Mouse (Mus musculus) limb, embryonic 11.5 days (tissue): ENCODE measurements around the gene Ctdsp2. TPM values are rescaled to one million over a fixed set of nuclear protein-coding genes. Genes with fewer than 3 reads are reported as not detected.
A peak's percentile ranks its signal among the peaks of the same experiment; 100 is the strongest.

ENCODE experiments used
- ATAC-seq: fragments of 200-750 bp; cut with Nextera tagmentation; 2 replicates; pipeline ENCODE4 v1.8.0; 2017; ENCODE audit warnings: low read depth; ENCODE audit not compliant: insufficient number of reproducible peaks, low FRiP score, low TSS enrichment
- DNase-seq: peaks from one replicate; pipeline ENCODE4 v3.0.0-alpha.2; 2015; ENCODE audit warnings: low spot score
- H3K27ac ChIP-seq: fragments of 300-500 bp; sonication (generic); replicated peaks from 2 replicates; pipeline ENCODE4 v1.5.1; 2014; ENCODE audit warnings: low read depth, mild to moderate bottlenecking, low read length
- H3K27me3 ChIP-seq: fragments of 300-500 bp; sonication (generic); 2 replicates; pipeline ENCODE4 v1.6.1; 2014; ENCODE audit warnings: mild to moderate bottlenecking, low read length, mixed read lengths; ENCODE audit not compliant: control insufficient read depth, insufficient read depth
- H3K36me3 ChIP-seq: fragments of 300-500 bp; sonication (generic); 2 replicates; pipeline ENCODE4 v1.6.1; 2014; ENCODE audit warnings: mild to moderate bottlenecking, low read length, moderate library complexity, mixed read lengths; ENCODE audit not compliant: control insufficient read depth, insufficient read depth
- H3K4me1 ChIP-seq: fragments of 300-500 bp; sonication (generic); 2 replicates; pipeline ENCODE4 v1.6.1; 2014; ENCODE audit warnings: low read length, mixed read lengths; ENCODE audit not compliant: control insufficient read depth, insufficient read depth
- H3K4me2 ChIP-seq: fragments of 300-500 bp; sonication (generic); 2 replicates; pipeline ENCODE4 v1.6.1; 2014; ENCODE audit warnings: low read depth, mild to moderate bottlenecking, moderate library complexity; ENCODE audit not compliant: severe bottlenecking
- H3K4me3 ChIP-seq: fragments of 300-500 bp; sonication (generic); 2 replicates; pipeline ENCODE4 v1.5.1; 2014; ENCODE audit warnings: low read depth, low read length
- H3K9ac ChIP-seq: fragments of 300-500 bp; sonication (generic); 2 replicates; pipeline ENCODE4 v1.6.1; 2014; ENCODE audit warnings: mild to moderate bottlenecking, low read length
- H3K9me3 ChIP-seq: fragments of 300-500 bp; sonication (generic); 2 replicates; pipeline ENCODE4 v1.6.1; 2016; ENCODE audit warnings: low read length; ENCODE audit not compliant: control insufficient read depth
- WGBS: fragments of 180-500 bp; shearing (Covaris S2); extraction: QIAGEN DNeasy Blood & Tissue Kit; methylation state at CpG from one replicate; pipeline ENCODE4 v1.1.7; 2014; 5-methylcytosine and 5-hydroxymethylcytosine counted together
- polyA plus RNA-seq: library from polyadenylated mRNA; unstranded; fragments of >200 nt; fragmentation: Nextera tagmentation; extraction: Ambion mirVana; gene quantifications from 2 replicates; pipeline ENCODE4 v1.2.1, GENCODE M21; 2014

Gene Ctdsp2
- polyA plus RNA-seq, 1 experiment from 2014 or later = 77.3 TPM

DNA sequence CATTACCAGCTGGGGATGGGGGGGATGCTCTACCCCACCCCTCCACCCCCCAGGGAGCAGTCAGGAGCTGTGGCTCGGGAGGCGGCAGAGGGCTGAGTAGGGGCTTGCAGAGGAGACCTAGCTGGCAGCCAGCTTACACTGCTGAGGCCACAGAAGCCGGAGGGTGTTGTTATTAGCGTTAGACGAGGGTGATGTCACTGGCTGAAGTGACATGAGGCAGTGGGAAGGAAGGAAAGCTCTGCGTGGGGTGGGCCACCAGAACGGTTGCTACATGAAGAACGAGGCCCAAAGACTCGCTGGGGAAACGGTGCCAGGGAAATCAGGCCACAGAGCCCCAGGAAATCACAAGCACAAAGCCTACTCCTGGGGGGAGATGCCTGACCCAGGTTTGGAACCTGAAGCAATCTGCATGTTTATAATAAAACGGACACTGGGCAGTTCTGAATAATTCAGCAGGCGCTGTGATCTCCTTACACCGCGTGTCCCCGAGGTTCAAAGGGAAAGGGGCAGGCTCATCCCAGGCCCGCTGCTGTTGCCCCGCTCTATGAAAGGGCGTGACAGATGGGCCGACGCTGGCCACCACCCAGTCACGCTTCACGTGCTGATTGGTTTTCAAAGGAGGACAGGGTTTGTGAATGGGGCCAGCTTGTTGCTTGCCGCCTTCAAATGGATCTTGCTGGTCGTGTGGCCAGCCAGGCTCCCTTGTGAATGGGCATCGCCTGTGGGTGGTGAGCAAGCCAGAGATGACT is 21.0 kb upstream of the Ctdsp2 start:
- peak overlapping the region; percentile 37; the same call in 1 of the 2 replicates for H3K9ac ChIP-seq
- H3K36me3 ChIP-seq = no peaks in the 10 kb centered on the region
- 4% methylated on average over 25 of the region's 25 CpGs for WGBS
- H3K9me3 ChIP-seq = no peaks in the 10 kb centered on the region
- ATAC-seq (peak; percentile 58; the same call in 1 of the 2 replicates), DNase-seq (peak; percentile 69)
- no peaks in the 10 kb centered on the region for H3K27me3 ChIP-seq
- peaks cover 13% of the 10 kb centered on the region for H3K4me1 ChIP-seq
- no peak overlapping the region; the same call in 1 of the 2 replicates for H3K4me3 ChIP-seq
- H3K27ac ChIP-seq = no peak overlapping the region
- H3K4me2 ChIP-seq = peak overlapping the region; percentile 18

DNA sequence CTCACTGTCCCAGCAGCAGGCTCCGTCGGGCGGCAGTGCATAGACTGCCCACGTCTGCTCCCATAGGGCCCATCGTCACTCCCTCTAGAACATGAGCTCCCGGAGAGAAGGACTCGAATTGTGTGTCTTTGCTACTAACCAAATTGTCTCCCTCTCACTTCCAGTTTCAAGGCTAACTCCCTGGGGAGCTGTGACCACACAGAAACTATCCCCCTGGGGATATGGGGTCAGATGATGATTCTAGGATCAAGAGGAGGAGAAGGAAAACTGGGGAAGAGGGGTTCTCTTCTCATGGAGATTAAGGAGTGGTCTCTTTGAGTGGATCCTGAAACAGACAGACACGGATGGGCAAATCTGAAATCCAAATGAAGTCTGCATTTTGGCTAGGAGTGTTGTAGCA is 18.0 kb upstream of the Ctdsp2 start:
- no peaks in the 10 kb centered on the region for H3K36me3 ChIP-seq
- no peak overlapping the region for H3K9ac ChIP-seq
- no peaks in the 10 kb centered on the region for H3K27me3 ChIP-seq
- H3K9me3 ChIP-seq = no peaks in the 10 kb centered on the region
- 84% methylated on average over 8 of the region's 8 CpGs for WGBS
- ATAC-seq = no peak
- DNase-seq = no peak
- no peak overlapping the region for H3K27ac ChIP-seq
- H3K4me2 ChIP-seq = no peak overlapping the region
- no peak overlapping the region for H3K4me3 ChIP-seq
- H3K4me1 ChIP-seq = peaks cover 13% of the 10 kb centered on the region

DNA sequence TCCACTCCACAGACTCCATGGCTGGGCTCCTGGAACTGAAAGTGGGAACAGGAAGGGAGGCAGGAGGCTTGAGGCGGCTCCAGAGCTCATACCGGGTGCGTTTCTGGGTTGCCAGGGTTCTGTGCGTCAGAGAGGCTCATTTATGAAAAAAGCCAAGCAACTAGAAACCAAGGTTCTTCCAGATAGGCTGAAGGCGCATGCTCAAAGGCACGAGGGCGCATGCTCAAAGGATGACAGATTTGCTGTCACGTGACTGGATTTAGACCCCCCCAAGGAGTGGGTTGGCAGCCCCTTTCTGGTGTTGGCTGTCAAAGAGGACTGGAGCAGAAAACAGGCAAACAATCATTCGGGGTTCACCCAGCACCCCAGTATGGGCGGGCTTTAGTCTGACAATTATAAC is 16.8 kb upstream of the Ctdsp2 start:
- Histone ChIP-seq H3K9ac (no peak overlapping the region), H3K36me3 (no peaks in the 10 kb centered on the region), H3K9me3 (no peaks in the 10 kb centered on the region), H3K4me1 (peaks cover 13% of the 10 kb centered on the region), H3K4me3 (no peak overlapping the region), H3K27ac (0 out of 2 replicates have a peak overlapping the region, but pooled peaks have one; percentile 18), H3K27me3 (no peaks in the 10 kb centered on the region), H3K4me2 (no peak overlapping the region)
- WGBS = 83% methylated on average over 10 of the region's 10 CpGs
- DNase-seq = no peak
- ATAC-seq = no peak; the same call in 1 of the 2 replicates

DNA sequence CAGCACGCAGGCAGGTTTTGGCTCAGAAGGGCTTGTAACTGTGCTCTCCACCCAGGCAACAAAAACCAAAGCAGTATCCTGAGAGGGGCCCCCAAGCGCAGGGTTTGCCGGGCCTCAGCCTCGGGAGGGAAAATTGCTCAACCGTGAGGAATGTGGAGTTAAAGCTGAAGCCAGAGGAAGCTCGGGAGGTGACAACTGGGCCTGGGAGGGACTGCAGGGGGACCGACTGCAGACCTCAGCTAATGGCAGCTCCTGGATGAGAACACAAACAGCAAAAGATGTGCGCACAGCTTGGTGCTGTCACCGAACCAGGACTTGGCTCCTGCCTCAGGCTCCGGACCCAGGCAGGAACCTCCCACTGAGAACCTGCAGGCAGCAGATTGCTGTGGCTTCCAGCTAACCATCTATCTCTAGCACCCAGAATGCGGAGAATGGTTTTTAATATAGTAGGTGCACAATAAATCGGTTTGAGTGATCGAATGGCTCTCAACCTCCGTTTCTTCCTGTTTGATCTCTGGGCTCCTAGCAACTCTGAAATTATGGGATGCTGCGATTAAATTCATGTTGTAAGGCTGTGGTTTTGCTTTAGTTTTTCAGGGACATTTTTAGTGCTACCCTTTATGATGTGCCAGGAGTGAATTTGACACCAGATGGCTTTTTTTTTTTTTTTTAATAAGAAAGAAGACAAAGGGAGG is 16.1 kb upstream of the Ctdsp2 start:
- H3K4me1 ChIP-seq = peaks cover 9% of the 10 kb centered on the region
- 0 out of 2 replicates have a peak overlapping the region, but pooled peaks have one; percentile 12 for H3K9ac ChIP-seq
- H3K27ac ChIP-seq = no peak overlapping the region; the same call in 1 of the 2 replicates
- WGBS = 28% methylated on average over 15 of the region's 15 CpGs
- no peak overlapping the region for H3K4me3 ChIP-seq
- peak; percentile 69 for DNase-seq
- H3K36me3 ChIP-seq = no peaks in the 10 kb centered on the region
- no peak overlapping the region for H3K4me2 ChIP-seq
- H3K27me3 ChIP-seq = no peaks in the 10 kb centered on the region
- ATAC-seq = peak; percentile 36; the same call in 1 of the 2 replicates
- no peaks in the 10 kb centered on the region for H3K9me3 ChIP-seq

DNA sequence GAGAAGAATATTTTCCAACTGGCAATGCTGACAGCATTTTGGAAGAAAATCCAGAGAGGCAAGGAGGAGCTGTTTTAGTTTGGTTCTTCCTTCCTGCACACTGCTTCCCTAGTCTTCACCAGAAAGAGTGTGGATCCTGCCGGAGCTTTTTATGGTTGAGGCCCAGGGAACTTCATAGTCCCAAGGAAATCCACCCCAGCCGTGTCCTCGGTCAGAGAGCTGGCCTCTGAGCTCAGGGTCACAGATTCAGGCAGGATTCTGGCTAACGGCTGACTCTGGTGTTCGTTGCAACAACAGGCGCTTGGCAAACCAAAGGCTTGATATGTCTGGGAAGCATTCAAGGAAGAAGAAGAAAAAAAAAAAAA is 15.6 kb upstream of the Ctdsp2 start:
- 20% methylated on average over 6 of the region's 6 CpGs for WGBS
- H3K9ac ChIP-seq = no peak overlapping the region
- no peaks in the 10 kb centered on the region for H3K9me3 ChIP-seq
- H3K27me3 ChIP-seq = no peaks in the 10 kb centered on the region
- no peak for DNase-seq
- peaks cover 6% of the 10 kb centered on the region for H3K4me1 ChIP-seq
- H3K27ac ChIP-seq = peak overlapping the region; percentile 51; the same call in 1 of the 2 replicates
- no peak overlapping the region for H3K4me2 ChIP-seq
- no peak for ATAC-seq
- H3K36me3 ChIP-seq = no peaks in the 10 kb centered on the region
- H3K4me3 ChIP-seq = no peak overlapping the region

DNA sequence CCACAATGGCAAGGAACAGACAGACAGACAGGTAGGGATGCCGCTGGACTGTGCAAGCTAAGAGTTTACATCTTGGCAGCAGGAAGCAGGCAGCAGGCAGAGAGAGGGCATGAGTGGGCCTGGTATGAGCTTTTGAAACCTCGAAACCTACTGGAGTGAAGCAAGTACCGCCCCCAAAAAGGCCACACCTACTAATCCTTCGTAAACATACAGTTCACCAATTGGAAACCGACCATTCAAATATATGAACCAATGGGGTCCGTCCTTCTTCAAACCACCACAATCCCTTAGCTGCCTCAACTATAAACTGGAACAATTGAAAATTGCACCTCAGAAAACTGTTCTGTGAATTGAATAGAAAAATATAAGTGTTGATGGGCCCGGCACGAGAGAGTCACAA is 14.7 kb upstream of the Ctdsp2 start:
- Histone ChIP-seq H3K36me3 (no peaks in the 10 kb centered on the region), H3K4me1 (peaks cover 6% of the 10 kb centered on the region), H3K27me3 (no peaks in the 10 kb centered on the region), H3K9ac (no peak overlapping the region), H3K27ac (no peak overlapping the region), H3K9me3 (no peaks in the 10 kb centered on the region), H3K4me2 (no peak overlapping the region), H3K4me3 (no peak overlapping the region)
- 87% methylated on average over 8 of the region's 8 CpGs for WGBS
- DNase-seq (no peak), ATAC-seq (no peak)

DNA sequence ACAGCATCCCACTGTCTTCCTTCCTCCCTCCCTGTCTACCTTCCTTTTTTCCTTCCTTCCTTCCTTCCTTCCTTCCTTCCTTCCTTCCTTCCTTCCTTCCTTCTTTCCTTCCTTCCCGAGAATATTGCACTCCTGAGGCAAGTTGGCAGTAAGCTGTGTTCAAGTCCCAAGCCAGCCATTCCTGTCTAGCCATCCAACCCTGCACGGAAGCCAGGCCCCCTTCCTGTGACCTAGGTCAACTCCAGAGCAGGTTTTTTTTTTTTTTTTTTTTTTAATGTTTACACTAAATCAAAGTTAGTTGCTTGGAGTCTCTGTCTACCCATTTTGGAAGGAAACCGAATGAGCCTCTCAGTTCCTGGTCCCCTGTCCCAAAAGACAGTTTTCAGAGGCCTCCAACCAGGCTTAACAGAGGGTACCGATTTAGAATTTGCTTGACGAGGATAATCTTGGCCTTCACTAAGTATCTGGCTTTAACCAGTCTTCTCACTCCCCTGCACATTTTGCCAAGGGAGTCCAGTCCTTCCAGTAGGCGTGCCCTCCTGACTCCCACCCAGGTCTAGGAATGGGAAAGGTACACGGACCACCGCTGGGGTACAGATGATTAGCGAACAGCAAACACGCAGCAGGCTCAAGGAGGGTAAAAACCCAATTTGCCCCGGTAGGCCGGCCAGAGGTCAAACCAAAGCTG is 7.0 kb upstream of the Ctdsp2 start:
- peak overlapping the region; percentile 1; the same call in 1 of the 2 replicates for H3K4me3 ChIP-seq
- no peaks in the 10 kb centered on the region for H3K36me3 ChIP-seq
- H3K27ac ChIP-seq = peak overlapping the region; percentile 66
- peak; percentile 32 for DNase-seq
- peak overlapping the region; percentile 33 for H3K4me2 ChIP-seq
- WGBS = 3% methylated on average over 12 of the region's 12 CpGs
- H3K9me3 ChIP-seq = no peaks in the 10 kb centered on the region
- no peaks in the 10 kb centered on the region for H3K27me3 ChIP-seq
- H3K9ac ChIP-seq = no peak overlapping the region
- ATAC-seq = peak; percentile 46
- H3K4me1 ChIP-seq = peaks cover 21% of the 10 kb centered on the region

DNA sequence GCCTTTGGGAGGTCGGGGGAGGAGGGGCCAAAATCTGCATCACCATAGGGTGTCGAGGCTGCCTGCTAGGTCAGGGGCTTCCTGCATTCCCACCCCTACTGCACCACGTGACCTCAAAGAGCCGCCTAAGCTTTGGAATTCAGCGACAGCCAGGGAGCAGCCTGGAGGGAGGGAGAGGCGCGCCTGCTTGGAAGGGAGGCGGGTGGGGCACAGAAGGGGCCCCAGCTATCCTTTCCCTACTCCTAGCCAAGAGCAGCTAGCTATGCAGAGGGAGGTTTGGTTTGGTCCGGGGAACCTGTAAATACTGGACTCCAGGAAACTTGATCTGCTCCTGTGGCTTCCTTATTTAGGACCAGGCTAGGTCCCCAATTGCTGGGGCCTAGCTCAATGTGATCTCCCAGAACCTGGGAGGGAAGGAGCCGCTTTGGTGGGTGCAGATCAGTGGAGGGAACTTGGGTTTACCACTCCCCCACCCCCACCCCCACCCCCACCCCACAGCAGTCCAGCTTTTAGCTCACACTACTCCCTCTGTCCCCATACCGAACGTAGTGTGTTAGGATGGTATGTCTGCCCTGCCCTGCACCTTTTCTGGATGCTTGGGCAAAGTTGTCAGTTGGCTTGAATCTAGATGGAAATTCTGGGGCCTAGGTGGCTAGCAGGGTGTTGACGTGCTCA is 6.3 kb upstream of the Ctdsp2 start:
- Histone ChIP-seq H3K4me2 (peak overlapping the region; percentile 33), H3K36me3 (no peaks in the 10 kb centered on the region), H3K4me3 (peak overlapping the region; percentile 1; the same call in 1 of the 2 replicates), H3K27me3 (no peaks in the 10 kb centered on the region), H3K9ac (no peak overlapping the region), H3K9me3 (no peaks in the 10 kb centered on the region), H3K27ac (peak overlapping the region; percentile 66), H3K4me1 (peaks cover 21% of the 10 kb centered on the region)
- ATAC-seq (peak; percentile 89), DNase-seq (peak; percentile 87)
- 5% methylated on average over 13 of the region's 13 CpGs for WGBS
